Mouse (Mus musculus): Measurements from ENCODE around the gene Gm20441.
"Not testable (repeated sequence)": the region's sequence is repeated elsewhere in the genome, so short reads cannot be mapped to it uniquely, and the experiment has no call there.

Gm20441 gene

GRCm38 (mm10) chr10:75779206-75780174 lies 1.3 kb downstream of the Gm20441 start:
- DNase-seq (ENCODE audit: low read depth): no peak

DNA sequence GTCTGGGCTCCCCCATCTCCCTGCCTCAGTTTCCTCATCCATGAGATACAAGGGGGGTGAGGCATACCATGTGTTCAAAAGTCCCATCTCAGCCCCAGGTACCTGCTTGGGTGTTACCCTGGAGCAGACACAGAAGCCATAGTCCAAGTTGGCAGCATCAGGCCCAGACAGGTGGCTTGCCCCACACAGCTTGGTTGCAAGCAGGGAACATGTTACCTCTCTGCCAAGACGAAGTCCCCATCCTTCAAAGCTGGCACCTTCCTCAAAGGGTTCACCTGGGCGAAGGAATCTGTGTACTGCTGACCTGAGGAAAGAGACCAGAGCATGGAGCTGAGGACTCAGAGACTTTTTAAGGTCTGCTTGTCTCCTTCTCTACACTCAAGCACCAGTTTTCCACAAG lies 2.9 kb downstream of the Gm20441 start:
- DNase-seq (ENCODE audit: low read depth): no peak

DNA sequence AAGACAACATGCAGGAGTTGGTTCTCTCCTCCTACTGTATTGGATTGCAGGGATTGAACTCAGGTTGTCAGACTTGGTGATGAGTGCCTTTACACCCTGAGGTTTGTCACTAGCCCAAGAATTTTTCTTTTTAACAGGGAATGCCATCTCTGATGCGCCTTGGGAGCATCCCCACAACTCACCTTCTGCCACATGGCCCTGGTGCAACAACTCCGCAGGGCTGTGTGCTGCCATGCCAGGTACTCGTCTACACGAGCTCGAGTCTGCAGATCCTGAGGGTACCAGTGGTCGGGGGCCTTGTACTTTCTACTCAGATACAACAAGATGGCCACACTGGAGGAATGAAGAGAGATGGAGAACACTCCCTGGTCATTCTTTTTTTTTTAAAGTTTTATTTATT lies 4.2 kb downstream of the Gm20441 start:
- no peak for DNase-seq (ENCODE audit: low read depth)

DNA sequence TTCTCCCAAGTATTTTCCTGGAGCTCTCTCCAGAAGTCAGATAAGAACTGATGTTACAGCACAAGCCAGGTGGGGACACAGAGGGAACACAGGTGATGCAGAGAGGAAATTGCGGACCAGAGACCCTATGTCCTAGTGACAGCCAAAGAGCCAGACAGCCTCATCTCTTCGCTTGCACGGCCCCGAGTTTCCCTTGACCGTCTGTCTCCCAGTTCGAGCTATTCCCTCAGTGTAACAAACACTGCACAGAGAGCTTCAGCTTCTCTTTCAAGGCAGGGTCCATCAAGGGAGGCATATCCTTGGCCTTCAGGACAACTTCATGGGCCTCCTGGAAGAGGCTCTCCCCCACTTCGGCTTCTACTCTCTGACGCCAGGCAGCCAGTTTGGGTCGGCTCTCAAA lies 6.2 kb downstream of the Gm20441 start:
- no peak for DNase-seq (ENCODE audit: low read depth)

DNA sequence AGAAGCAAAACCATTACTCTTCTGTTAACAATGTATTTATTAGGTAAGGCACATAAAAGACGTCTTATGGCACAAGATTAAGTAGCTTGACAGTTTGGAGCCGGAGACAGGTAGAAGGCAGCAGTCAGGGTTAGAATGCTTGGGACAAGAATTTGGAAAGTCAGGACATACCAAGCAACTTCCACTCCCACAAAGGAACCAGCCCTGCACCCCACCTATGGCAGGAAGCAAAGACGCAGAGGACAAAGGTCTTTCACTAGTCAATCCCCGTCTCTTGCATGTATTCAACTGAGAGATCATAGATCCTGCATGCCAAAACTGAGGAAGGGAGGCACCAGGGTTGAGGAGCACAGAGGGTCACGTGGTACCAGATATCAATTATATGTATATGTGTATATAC lies 6.7 kb downstream of the Gm20441 start:
- DNase-seq (ENCODE audit: low read depth): no peak

DNA sequence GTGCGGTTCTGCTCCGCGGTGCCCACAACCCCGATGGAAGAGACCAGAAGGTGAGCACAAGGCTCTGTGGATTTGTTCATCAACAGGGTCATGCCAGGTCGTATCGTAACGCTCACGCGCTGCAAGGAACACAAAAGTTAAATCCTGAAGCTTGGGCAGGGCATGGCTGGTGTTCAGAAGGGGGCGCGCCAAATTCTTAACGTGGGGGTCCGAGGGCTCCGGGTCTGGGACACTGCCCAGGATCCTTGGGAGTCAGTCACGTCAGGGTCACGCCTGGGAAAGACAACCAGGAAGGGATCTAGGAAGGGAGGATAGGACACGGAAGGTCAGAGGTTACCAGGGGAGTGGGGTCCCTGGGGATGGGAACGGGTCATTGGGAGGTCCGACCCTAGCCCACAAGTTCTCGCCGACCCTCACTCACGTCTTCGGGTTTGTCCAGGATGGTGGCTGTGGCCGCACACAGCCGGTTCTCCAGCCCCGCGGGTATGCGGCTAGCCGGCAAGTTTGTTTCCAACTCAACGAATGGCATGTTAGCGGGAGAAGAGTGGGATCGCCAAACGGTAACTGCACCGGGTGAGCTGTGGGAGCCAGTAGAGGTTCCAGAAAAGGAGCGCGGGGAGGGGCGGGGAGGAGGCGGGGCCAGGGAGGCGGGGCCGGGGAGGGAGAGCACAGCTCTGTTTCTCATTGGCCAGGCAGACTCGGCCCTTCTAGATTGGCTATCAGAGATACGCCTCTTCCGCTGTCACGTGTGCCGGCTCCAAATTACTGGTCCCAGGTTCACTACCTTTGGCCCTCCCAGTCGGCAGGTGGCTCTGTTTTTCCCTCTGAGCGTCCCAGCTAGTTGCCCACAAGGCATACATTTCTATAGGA lies 7.7 kb downstream of the Gm20441 start, which contains the start of gene Ddt:
Gene Ddt, minus strand, starts transcription at position 620 of the 870 bp plus-strand sequence.
- peak; percentile 67 for DNase-seq (ENCODE audit: low read depth)

- DNase-seq (ENCODE audit: low read depth): not testable (repeated sequence)
Observed at GRCm38 (mm10) chr10:75767756-75768155, 13.0 kb downstream of the Gm20441 start.

GRCm38 (mm10) chr10:75766856-75767255 lies 13.9 kb downstream of the Gm20441 start:
- no peak for DNase-seq (ENCODE audit: low read depth)

DNA sequence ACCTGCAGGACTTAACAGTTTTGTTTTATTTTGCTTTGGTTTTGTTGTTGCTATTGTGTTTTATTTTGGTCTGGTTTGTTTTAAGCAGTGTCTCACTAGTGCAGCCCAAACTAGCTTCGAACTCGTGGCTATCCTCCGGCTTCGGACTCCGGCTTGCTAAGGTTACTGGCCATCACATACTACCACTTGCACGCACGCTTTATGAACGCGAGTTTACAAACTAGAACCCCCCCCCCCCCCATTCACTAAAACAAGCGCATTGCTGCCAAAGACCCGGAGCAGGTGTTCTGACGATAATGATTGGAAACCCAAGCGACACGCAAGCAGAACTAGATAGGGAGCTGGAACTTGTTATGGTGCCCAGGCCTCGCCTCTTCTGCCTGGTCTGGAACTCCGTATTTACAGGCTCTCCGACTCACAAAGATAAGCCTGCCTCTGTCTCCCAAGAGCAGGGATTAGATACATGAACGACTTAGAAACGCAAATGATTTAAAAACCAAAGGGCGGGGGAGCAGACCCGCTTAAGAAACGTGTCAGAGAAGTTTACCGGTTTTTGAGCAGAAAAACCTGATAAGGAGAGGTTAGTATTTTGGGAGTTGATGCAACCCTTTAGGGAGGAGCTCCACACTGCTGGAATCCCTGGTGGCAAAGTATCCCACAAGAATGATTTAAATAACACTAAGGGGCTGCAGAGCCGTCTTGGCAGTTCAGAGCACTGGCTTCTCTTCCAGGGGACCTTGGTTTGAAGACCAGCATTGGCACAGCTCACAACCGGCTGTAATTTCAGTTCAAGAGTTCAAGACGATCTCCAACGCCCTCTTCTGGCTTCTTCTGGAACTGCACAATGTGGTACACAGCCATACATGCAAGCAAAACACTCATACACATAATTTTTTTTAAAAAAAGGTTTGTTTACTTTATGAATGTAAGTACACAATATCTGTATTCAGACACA lies 16.0 kb downstream of the Gm20441 start:
- DNase-seq (ENCODE audit: low read depth): peak; percentile 46

DNA sequence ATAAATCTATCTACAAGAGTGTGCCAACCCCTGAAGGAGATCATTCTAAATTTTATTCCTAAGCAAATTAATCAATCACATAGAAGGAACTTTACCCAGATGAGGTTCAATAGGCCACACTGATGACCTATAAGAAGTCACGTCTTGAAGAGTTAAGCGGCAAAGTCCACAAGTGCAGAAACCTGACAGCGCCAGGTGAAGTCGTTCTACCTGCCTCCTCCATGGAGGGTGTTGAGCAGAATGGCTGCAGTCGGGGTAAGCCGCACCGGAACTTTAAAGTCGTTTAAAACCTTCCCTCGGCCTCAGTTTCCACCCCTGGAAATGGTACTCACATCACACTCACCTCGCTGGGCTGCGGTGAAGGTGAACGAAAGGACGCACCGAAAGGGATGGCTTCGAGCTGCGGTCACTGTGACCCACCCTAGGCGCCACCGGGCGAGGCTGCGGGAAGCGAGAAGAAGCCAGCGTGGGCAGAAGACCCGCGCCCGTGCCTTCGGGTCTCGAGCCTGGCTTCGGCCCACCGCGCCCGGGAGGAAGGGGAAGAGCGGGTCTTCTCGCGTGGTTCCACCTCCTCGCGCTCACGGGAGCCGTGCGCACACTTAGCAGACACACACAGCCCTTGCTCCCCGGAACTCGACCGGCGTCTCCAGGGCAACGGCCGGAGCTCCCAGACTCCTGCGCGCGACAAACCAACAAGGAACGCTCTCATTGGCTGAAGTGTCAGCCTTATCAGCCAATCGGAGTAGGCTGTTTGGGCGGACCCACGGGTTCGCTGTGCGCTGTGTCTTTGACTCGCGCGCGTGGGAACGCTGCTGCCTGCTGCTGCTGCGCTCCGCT lies 16.9 kb downstream of the Gm20441 start, which contains the start of gene Cabin1:
Gene Cabin1, minus strand, starts transcription at position 660 of the 837 bp plus-strand sequence.
- peak; percentile 96 for DNase-seq (ENCODE audit: low read depth)

DNA sequence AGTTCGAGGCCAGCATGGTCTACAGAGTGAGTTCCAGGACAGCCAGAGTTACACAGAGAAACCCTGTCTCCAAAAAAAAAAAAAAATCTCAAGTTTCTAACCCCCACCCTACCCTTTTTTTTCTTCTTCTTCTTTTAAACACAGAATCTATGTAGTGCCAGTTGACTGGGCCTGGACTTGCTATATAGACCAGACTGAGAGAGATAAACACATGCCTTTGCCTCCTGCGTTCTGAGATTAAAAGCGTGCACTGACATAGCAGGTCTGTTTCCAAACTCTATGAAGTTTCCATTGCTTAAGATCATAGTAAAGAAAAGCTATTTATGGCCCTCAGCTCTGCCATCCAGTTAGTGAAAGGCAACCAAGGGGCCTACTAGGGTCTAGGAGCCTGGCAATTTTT lies 18.3 kb downstream of the Gm20441 start:
- DNase-seq (ENCODE audit: low read depth): no peak

- DNase-seq (ENCODE audit: low read depth): no peak
Observed at GRCm38 (mm10) chr10:75760311-75760710, 20.4 kb downstream of the Gm20441 start.

DNA sequence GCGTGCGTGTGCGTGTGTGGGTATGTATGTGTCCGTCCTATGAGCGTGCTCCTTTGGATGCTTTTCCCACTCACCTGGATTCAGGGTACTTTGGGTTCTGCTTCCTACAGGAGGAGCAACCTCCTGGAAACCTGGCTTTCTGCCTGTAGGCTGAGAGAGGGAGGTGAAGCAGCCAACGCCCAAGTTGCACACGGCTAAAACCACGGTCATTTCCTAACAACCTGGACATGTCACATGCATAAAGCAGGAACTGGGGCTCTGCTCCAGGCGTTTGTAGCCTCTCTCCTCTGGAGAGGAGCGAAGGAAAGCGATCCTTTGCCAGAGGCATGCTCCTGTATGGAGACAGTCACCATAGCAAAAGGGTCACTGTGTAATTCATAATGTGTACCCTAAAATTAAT lies 24.0 kb downstream of the Gm20441 start:
- no peak for DNase-seq (ENCODE audit: low read depth)

GRCm38 (mm10) chr10:75744017-75744416 lies 36.7 kb downstream of the Gm20441 start:
- DNase-seq (ENCODE audit: low read depth): peak; percentile 39

GRCm38 (mm10) chr10:75743369-75743768 lies 37.4 kb downstream of the Gm20441 start:
- DNase-seq (ENCODE audit: low read depth): no peak

DNA sequence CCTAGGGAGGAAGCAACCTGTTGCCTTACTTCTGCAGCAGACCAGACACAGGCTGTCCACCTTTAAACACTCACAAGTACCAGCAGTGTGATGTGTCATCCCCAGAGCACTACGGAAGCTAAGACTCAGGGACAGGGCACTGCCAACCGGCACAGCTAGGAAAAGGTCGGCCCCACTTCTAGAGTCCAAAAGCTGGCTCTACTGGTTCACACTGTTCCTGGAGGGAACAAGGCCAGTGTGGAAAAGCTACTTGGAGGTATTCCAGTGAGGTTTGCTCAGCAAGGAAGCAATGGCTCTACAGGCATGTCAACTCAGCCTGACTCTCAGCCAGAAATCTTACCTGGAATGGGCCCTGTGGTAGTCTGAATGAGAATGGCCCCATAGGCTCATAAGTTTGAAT lies 39.9 kb downstream of the Gm20441 start:
- no peak for DNase-seq (ENCODE audit: low read depth)

DNA sequence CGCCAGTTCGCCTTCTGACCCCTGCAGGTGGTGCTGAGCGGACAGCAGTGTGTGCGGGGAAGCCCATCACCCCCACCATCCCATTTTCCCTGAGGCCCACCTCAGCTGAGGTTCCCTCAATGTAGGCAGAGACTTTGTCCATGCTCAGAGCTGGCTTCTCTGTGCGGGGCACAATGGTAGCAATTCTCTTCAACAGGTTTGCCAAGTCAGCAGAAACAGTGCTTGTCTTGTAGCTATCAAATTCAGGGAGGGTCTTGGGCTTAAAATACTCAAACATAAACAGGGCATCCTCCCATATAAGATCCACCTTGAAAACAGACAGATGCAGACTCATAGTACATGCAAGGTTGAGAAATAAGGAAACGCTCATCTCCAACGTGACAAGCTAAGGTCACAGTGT lies 55.3 kb downstream of the Gm20441 start:
- no peak for DNase-seq (ENCODE audit: low read depth)
